Mouse (Mus musculus) adrenal gland, postnatal 36 days (tissue): ENCODE data around the gene Hsp90ab1. TPM values are rescaled to one million over a fixed set of nuclear protein-coding genes. Genes with fewer than 3 reads are reported as not detected.

ENCODE experiments used
- DNase-seq, 2 experiments: peaks; one replicate each; pipeline ENCODE4 v3.0.0; 2021; ENCODE audit warnings: mixed read lengths in 1 of 2
- total RNA-seq, 2 experiments: library from RNA; stranded (reverse); gene quantifications; 2 replicates each; pipeline ENCODE4 v1.2.3; 2021

Hsp90ab1 gene
- total RNA-seq, 2 experiments from 2014 or later: 1,888 to 2,360 TPM

- peak; percentile 90 to 91 for DNase-seq
These were observed 23.7 kb upstream of the Hsp90ab1 start for GRCm38 (mm10) chr17:45596631-45597396.

GRCm38 (mm10) chr17:45595736-45596390 lies 22.8 kb upstream of the Hsp90ab1 start:
- DNase-seq: no peak

GRCm38 (mm10) chr17:45594881-45595735 lies 22.0 kb upstream of the Hsp90ab1 start:
- peak; percentile 90 to 93 for DNase-seq

- DNase-seq: no peak
These were observed 21.1 kb upstream of the Hsp90ab1 start for GRCm38 (mm10) chr17:45594195-45594594.

- no peak for DNase-seq
These were observed 20.4 kb upstream of the Hsp90ab1 start for GRCm38 (mm10) chr17:45593479-45593878.

- peak; percentile 47 to 64 for DNase-seq
These were observed 19.7 kb upstream of the Hsp90ab1 start for GRCm38 (mm10) chr17:45592606-45593431.

- peak in 1 of 2 experiments; percentile 58 for DNase-seq
These were observed 18.9 kb upstream of the Hsp90ab1 start for GRCm38 (mm10) chr17:45591701-45592605.

- no peak for DNase-seq
These were observed 17.3 kb upstream of the Hsp90ab1 start for GRCm38 (mm10) chr17:45590410-45590809.

GRCm38 (mm10) chr17:45589844-45590243 lies 16.8 kb upstream of the Hsp90ab1 start:
- DNase-seq: peak; percentile 80 to 90

- no peak for DNase-seq
These were observed 16.2 kb upstream of the Hsp90ab1 start for GRCm38 (mm10) chr17:45589236-45589635.

- DNase-seq: no peak
These were observed 15.3 kb upstream of the Hsp90ab1 start for GRCm38 (mm10) chr17:45588370-45588769.

- DNase-seq: no peak
These were observed 13.4 kb upstream of the Hsp90ab1 start for GRCm38 (mm10) chr17:45586449-45586837.

- DNase-seq: no peak
These were observed 12.8 kb upstream of the Hsp90ab1 start for GRCm38 (mm10) chr17:45585725-45586448.

GRCm38 (mm10) chr17:45584939-45585678 lies 12.0 kb upstream of the Hsp90ab1 start:
- peak; percentile 82 to 88 for DNase-seq

GRCm38 (mm10) chr17:45584096-45584896 lies 11.2 kb upstream of the Hsp90ab1 start:
- peak; percentile 83 to 92 for DNase-seq

- DNase-seq: no peak
These were observed 9.8 kb upstream of the Hsp90ab1 start for GRCm38 (mm10) chr17:45582715-45583355.

- no peak for DNase-seq
These were observed 9.1 kb upstream of the Hsp90ab1 start for GRCm38 (mm10) chr17:45582188-45582587.

GRCm38 (mm10) chr17:45581567-45581983 lies 8.5 kb upstream of the Hsp90ab1 start:
- DNase-seq: peak; percentile 68 to 78
